Mouse (Mus musculus) cerebellum, postnatal 10 days (tissue): ENCODE results near the gene 0610010K14Rik.

Experiments used
- DNase-seq, 2 experiments: peaks; one replicate each; pipeline ENCODE4 v3.0.0; 2021; ENCODE audit warnings: mixed read lengths in 2 of 2

0610010K14Rik gene

DNA sequence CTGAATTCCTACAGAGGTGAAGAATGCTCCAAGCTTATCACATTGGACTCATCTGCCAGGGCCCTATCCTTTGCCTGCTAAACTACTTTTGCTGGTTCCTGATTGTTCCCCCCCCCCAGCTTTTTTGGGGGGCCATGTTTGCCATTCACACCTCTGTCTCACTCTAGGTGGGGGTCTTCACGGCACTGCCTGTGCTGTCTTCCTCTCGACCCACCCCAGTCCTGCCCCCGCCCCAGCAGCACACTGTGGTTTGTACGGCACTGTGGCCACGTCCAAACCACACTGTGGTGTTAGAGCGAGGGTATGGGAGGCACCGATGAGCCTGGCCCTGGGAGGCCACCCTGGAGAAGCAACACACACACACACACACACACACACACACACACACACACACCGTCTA, 3.2 kb downstream of the 0610010K14Rik start:
- DNase-seq = peak in 1 of 2 experiments; percentile 22

DNA sequence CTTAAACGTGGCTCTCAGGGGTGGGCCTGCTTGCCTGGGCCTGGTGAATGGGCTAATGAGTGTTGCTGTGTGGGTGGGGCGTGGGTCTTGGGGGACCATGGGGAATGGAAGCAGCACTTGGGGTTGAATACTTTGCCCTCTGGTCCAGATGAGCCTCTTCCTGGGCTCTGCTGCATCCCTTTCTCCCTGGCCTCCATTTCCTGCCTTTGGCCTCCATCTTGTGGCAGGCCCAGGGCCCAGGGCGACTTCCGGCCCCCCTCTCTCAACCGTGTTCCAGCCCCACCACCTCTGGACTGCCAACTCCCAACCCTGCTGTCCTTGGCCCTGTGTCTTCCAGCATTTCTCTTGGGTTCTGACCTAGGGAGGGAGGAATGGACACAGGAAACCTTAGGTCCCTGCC, 3.7 kb downstream of the 0610010K14Rik start:
- DNase-seq = peak; percentile 60 to 63

DNA sequence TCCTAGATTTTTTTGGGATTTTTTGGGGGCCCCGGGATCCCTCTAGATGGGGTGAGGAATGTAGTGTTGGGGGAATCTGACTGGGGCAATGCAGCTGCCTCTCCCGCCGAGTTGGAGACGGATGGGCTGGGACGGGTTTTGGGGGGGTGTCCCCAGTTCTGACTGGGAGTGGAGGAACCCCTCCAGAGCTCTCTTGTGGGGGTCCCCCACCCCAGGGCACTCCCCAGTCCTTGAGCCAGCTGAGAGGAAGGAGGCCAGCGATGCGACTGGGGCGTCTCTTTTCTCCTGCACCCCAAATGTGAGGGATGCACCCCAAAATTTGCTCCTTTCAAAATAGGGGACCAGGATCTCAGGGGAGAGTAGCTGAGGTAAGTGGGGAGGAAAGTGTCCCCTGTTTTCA, 4.7 kb downstream of the 0610010K14Rik start:
- peak; percentile 74 to 79 for DNase-seq

DNA sequence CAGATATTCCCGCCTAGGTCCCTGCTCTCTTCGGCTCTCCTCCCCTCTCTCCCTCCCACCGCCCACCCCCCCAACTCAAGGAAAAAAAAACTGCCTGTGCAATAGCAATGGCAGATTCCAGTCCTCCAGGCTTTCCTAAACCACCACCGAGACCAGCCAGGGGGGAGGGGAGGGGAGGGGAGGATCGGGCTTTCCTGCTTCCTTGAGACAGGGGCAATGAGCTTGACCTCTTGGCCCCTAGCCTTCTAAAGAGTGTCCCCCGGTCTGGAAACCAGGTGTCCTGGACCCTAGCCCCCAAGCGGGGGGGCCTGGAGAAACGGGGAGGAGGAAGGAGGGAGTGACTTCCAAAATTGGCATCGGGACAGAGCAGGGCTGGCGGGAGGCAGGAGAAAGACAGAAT, 5.2 kb downstream of the 0610010K14Rik start:
- peak; percentile 88 to 89 for DNase-seq

DNA sequence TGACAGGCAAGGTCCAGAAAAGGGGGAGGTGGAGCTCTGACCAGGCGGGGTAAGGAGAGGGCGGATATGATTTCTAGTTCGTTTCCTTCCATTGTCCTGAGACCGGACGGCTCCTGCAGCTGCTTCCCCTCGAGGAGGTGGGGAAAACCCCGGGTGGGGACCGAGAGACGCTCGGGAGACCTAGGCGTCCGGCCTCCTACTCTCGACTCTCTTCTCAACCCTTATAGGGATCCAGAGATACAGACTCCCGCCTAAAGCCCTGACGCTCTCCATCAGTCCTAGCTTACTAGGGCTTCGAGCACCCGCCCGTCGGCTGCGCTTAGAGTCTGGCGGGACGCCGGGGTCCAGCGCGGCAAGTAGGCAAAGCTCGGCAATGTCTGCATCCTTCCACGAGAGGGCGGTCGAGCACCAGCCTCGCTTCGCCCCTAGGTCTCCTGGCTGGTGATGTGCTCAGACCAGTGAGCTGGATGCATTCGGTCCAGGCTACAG, 7.4 kb downstream of the 0610010K14Rik start:
- peak; percentile 93 to 94 for DNase-seq

DNA sequence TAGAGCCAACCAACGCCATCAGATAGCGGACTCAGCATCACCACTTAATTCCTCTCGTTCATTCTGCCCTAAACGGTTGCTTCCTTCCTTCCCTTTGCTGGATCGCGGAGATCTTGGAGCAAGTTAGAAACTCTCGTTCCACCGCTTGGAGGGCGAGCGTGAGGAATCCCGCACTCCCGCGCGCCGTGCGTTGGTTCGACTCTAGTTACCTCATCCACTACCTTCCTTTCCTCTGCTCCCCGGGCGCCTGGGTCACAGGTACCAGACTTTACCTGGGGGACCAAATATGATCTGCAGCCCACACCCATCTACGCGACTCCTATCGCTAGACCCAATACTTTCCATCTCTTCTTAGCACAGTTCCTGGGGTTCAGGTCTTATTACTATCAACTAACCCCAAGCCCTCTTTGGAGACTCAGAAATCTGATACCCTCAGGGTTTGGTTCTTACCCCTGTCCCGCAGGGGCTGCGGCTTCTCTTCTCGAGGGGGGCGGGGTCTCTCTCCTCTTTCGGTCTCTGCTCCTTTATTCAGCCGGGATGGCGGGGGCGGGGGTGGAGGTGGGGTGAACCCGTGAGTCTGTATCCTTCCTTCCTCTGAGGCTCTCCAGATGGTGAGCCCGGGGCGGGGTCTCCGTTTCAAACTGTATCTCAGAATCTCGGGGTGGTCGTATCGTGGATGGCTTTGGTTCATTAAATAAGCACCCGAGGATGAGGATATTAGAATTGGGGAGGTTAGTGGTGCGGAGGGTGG, 8.3 kb downstream of the 0610010K14Rik start, which contains the start of gene Bcl6b:
Gene Bcl6b, minus strand, starts transcription at position 539 of the 751 bp plus-strand sequence.
- peak; percentile 33 to 34 for DNase-seq

DNA sequence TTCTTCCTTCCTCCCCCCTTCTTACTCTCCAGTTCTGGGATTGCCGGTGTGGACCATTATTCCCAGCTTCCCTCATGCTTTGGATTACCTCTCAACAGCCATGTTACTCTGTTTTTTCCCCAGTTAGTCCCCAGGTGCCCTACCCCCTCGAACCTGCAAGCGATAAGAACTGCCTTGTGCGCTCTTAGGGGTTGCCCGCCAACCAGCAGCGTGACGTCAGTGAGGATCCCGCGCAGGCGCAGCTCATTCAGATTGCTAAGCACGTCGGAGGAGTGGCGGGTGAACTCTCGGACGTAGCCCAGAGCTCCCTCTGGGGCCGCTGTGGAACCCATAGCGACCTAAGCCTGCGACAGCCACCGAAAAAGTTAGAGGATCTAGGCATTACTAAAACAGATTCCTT, 8.9 kb downstream of the 0610010K14Rik start:
- peak; percentile 90 to 91 for DNase-seq

DNA sequence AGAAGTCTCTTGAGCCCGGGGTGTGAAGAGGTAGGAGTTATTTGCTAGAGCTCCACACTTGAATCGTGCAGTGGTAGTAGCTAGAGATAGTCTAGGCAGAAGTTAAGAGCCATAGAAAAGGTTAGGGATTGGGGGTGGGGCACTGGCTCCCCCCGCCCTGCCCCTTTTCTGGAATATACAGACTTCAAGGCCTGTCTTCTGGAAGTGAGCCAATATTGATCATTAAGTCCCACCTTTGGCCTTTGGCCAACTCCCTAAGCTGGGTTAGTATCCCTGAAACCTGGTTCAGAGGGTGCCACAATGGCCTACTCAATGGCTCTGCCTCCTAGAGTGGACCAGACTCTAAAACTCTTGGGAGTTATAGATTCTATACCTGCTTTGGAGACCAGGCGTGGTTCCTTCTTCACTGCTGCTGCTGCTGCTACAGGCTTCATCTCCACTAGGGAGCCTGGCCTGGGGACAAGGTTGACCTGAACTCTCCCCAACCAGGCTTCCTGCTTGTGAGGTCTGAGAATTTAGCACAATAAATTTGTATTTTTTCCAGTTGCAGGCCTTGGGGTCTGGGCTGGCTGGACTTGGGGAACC, 10.0 kb downstream of the 0610010K14Rik start:
- DNase-seq = peak in 1 of 2 experiments; percentile 28

DNA sequence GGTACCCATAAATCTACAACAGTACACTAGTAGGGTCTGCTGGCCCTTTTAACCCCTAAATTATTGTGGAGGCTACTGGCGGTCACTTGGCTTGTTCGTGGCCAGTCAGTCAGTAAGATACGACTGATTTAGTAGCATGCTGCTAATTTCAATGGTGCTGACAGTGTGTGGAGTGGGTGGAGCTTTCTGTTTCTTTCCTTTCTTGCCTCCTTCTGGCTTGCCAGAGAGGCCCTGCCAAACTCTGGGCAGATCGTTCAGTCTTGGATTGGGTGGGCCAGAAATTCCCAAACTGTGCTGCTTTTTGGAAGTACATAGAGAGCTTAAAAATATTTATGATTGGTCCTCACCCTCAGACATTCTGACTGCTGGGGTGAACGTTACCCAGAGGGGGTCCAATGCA, 10.6 kb downstream of the 0610010K14Rik start:
- no peak for DNase-seq

DNA sequence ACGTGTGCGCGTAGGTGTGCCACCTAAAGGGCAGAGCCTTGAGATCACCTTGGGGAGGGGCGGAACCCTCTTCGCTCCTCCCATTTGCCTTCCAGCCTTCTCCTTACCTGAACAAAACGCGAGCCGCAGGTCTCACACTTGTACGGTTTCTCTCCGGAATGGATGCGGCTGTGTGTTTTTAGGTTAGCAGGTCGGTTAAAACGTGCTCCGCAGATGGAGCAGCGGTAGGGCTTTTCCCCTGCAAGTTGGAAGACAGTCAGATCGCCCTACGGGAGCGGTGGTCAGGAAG, 11.2 kb downstream of the 0610010K14Rik start:
- DNase-seq = no peak

DNA sequence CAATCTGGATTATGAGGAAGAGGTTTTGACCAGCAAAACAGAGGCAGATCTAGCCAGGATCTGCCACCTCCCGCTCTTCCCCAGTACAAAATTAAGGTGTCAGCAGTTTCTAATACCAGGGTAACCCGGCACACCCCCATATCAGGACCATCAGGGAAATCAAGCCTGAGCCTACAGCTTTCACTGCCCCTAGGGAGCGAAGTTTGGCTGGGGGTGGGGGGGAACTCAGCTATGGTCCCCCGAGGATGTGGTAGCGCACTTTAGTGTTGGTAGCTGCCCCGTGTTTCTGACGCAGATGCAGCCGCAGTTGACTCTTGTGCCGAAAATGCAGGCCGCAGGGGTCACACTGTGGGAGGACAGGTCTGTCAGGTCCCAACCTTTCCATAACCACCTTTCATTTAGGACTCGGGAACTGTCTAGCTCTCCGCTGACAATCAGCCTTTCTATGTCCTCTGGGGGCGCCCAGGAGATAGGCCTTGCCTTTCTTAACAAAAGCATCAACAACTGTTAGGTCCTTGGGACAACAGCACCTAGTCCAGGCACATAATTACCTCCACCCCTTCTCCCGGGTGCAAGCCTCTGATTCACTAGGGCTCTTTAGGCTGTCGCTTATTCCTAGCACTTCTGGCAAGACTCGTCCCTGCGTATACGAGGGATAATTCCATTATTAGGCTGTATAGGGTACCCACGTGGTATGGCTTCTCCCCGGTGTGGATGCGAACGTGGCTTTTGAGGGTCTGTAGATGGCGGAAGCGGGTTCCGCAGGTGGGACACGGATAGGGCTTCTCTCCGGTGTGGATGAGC, 11.7 kb downstream of the 0610010K14Rik start:
- DNase-seq = peak in 1 of 2 experiments; percentile 16

DNA sequence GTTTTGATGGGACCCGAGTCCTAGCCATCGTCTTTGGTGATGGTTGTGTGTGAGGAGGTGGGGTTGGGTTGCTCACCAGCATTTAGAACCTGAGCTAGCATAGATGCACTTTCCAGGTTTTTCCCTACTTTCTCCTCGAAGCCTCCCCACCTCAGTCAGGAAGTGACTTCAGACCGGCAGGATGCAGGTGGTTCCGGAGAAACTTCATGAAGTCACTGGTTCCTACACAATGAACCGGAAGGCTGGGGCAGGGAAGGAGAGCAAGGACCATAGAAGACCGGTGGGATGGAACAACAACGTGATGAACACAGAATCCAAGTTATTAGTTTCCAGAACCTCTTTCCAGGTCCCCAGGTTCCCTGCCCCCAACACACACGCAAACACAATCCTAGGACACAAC, 14.0 kb downstream of the 0610010K14Rik start:
- DNase-seq = no peak

DNA sequence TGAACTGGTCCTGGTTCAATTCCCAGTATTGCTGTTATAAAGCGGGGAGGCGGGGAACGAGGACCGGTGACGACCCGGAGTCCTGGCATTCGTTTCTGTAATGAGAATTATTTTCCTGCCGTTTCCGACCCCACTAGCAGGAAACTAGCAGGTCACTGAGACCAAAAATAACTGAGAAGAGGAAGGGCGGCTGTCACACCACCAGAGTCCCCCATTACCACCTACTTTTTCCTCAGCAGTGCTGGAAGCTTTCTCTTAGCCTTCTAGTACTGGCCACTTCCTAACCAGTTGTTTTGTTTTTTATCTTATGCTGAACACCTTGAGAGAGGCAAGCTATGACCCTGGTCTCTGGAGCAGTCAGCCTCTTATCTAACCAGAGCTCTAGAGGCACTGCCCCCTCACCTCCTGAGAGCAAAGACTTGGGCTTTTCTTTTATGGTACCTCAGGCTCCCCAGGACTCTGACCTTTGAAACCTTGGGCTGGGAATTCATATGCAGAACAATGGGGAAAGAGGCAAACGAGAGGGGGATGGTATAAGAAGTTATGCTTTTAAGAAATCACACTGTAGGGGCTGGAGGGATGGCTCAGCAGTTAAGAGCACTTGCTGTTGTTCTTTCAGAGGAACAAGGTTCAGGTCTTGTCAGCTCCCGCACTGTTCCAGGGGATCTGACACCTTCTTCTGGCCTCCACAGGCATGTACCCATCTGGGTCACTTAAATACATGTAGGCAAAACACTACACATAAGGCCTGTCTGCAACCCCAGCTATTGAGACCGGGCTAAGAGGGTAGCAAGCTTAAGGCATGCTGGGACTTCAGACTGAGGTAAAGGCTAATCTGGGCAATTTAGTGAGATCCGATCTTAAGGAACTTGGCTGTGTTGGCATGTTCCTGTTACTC, 15.9 kb downstream of the 0610010K14Rik start:
- DNase-seq = peak; percentile 51 to 66

DNA sequence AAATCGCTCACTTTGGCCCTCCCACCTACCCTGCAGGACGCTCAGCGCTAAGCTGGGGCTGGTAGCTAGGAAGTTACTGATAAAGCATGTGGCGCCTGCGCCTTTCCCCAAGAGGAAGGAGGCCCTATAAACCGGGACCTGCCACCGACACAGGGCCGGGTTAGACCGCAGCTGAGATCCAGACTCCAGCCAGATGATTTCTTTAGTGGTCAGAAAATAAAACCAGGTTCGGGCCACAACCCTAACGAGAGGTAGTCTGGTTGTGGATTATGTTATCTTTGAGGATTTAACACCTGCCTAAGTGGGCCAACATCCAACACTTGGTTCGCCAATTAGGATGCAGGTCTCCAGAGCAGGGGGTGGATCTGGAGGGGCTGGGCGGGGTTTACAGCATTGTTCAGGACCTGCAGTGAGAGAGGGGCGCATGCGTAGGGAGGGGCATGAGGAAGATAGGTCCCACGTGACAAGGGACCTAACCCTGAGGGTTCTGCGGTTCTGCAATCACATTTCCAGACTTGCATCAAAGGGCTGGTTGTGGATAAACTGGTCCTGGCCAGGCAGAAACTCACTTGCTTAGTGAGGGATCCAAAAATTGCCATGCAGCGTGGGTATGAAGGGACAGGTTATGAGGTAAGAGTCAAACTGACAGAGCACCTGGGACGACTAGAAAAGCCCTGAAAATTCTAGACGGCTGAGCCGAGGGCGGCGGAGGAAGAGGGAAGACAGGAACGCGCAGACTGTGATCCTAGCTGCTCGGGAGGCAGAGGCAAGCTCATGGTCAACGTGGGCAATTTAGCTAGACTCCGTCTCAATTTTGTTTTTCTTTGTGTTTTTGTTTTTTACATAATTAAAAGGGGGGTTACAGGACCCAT, 16.7 kb downstream of the 0610010K14Rik start, which contains the start of gene Slc16a13:
Gene Slc16a13, minus strand, starts transcription at position 334 of the 872 bp plus-strand sequence.
- DNase-seq = peak; percentile 98 to 99

DNA sequence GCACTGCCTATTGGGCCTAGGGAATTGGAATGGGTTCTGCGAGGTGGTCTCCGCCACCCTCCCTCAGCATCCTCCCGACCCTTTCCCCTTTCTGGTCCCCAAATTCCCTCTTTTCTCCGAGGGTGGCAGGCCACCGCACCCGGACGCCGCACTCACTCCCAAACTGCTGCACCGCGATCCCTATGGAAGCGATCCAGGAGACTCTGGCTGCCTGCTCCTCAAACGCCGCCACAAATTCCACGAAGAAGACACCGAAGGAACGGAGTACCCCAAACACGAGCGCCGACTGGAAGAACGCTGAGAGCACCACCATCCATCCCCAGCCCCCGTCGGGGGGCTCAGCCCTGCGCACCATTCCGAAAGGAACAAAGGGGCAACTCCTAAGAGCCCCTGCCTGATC, 17.4 kb downstream of the 0610010K14Rik start:
- peak; percentile 65 to 77 for DNase-seq

DNA sequence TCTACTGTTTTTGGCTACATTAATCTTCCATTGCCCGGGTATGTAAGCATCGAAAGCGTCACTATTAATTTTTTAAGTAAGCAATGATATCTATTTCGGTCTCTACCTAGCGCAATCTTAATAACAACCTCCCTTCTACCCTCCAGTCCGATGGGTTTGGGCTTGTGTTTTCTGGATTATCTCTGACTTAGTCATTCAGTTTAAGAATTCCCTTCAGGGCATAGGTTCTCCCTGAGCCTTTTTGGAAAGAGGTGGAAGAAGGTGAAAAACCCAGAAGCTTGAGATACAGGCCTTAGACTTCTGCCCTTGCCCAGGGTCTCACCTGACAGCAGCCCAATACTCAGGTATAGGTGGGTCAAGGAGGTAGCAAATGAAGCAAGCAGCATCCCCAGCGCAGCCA, 17.8 kb downstream of the 0610010K14Rik start:
- DNase-seq = no peak

DNA sequence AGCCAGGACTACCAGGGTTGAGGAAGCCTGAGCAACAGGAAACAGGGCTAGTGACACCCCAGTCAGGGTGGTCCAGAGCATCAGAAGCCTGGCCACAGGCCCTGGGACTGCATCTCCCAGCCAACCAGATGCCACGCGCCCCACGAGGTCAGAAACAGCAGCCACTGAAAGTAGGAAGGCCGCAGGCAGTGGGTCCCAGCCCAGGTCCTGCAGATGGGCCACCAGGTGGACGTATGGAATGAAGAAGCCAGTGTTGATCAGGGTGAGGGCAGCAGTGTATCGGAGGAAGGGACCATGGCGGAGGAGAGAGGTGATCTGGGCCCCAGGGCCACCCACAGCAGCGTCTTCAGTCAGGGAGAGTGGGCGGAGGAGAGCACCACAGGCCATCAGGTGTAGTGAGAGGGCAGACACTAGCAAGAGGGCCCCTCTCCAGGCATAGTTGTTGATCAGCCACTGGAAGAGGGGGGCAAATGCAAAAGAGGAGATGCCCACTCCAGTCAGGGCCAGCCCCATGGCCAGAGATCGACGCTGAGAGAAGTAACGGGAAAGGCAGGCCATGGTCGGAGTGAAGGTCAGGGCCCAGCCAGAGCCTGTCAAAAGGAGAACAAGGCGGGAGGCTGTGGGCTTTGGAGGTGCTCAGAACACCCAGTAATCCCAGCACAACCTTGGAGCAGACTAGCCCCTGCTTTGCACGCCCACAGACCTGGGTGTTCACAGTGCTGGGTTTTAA, 18.8 kb downstream of the 0610010K14Rik start:
- peak in 1 of 2 experiments; percentile 32 for DNase-seq

DNA sequence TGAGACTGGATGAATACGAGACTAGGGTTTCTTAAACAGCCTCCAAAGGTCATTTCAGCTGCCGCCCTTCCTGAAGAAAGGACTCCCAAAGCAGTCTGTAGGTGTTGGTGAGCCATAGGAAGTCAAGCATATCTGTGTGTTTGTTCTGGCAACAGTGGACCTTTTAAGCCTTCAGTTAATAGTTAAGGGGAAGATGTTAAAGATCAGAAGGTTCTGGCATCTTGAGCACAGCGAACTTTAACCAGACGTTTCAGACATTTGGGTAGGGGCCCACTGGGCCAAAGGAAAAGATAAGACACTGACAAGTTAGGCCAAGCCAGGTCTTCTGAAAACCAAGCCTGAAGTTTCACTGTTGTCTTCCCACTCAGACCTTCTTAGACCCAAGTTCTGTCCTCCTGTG, 19.7 kb downstream of the 0610010K14Rik start:
- no peak for DNase-seq

DNA sequence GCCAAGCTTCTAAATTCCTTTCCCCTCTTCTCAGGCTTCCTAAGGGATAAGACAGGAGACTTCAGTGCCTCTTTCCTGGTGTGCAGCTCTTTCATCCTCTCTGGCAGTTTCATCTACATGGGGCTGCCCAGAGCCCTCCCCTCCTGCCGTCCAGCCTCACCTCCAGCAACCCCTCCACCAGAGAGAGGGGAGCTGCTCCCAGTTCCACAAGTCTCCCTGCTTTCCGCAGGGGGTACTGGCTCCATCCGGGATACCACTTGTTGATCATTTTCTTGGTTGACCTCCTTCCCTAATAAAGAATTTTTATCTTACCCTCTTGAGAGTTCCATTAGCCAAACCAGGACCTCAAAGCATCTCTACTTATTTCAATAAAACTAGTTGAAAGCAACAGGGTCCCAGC, 21.6 kb downstream of the 0610010K14Rik start:
- DNase-seq = no peak

DNA sequence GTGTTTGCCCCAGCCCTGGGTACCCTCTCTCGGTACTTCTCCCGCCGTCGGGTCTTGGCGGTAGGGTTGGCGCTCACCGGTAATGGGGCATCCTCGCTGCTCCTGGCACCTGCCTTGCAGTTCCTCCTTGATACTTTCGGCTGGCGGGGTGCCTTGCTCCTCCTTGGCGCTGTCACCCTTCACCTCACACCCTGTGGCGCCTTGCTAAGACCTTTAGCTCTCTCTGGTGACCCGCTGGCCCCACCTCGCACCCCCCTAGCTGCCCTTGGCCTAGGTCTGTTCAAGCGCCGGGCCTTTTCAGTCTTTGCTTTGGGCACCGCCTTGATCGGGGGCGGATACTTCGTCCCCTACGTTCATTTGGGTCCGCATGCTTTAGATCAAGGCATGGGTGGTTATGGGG, 22.4 kb downstream of the 0610010K14Rik start:
- peak; percentile 48 to 54 for DNase-seq

DNA sequence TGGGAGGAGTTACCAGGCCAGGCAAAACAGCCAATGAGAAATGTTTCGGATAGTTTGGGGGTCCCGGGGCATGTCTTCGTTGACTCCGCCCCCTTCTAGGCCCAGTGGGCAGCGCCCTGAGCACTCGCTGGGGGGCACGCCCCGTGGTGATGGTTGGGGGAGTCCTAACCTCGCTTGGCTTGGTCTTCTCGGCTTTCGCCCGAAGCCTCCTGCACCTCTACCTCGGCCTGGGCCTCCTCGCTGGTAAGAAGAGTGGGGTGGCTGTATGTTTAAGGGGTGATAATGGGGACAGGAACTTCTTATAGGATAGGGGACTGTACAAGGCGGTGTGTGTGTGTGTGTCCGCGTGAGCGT, 22.9 kb downstream of the 0610010K14Rik start:
- DNase-seq = peak in 1 of 2 experiments; percentile 52
